Mouse (Mus musculus) neural tube, embryonic 12.5 days (tissue): Measurements from ENCODE around the gene Tdp1. TPM values are rescaled to one million over a fixed set of nuclear protein-coding genes. Genes with fewer than 3 reads are reported as not detected.

Experiments
- ATAC-seq: fragments of 200-750 bp; cut with Nextera tagmentation; 2 replicates; pipeline ENCODE4 v1.8.0; 2017; ENCODE audit warnings: low read depth, mild to moderate bottlenecking, moderate TSS enrichment, moderate library complexity; ENCODE audit not compliant: low FRiP score
- H3K27ac ChIP-seq: fragments of 300-500 bp; sonication (generic); 2 replicates; pipeline ENCODE4 v1.5.1; 2016
- H3K27me3 ChIP-seq: fragments of 300-500 bp; sonication (generic); replicated peaks from 2 replicates; pipeline ENCODE4 v1.6.1; 2016; ENCODE audit warnings: mild to moderate bottlenecking
- H3K36me3 ChIP-seq: fragments of 300-500 bp; sonication (generic); 2 replicates; pipeline ENCODE4 v1.6.1; 2016; ENCODE audit warnings: mild to moderate bottlenecking
- H3K4me1 ChIP-seq: fragments of 300-500 bp; sonication (generic); 2 replicates; pipeline ENCODE4 v1.6.1; 2016
- H3K4me2 ChIP-seq: fragments of 300-500 bp; sonication (generic); replicated peaks from 2 replicates; pipeline ENCODE4 v1.6.1; 2016; ENCODE audit warnings: mild to moderate bottlenecking
- H3K4me3 ChIP-seq: fragments of 300-500 bp; sonication (generic); 2 replicates; pipeline ENCODE4 v1.5.1; 2016
- H3K9ac ChIP-seq: fragments of 300-500 bp; sonication (generic); 2 replicates; pipeline ENCODE4 v1.6.1; 2016; ENCODE audit warnings: mild to moderate bottlenecking
- H3K9me3 ChIP-seq: fragments of 300-500 bp; sonication (generic); 2 replicates; pipeline ENCODE4 v1.6.1; 2016; ENCODE audit warnings: mild to moderate bottlenecking
- WGBS: fragments of 180-500 bp; shearing (Covaris S2); methylation state at CpG from one replicate; pipeline ENCODE4 v1.1.7; 2016; 5-methylcytosine and 5-hydroxymethylcytosine counted together
- polyA plus RNA-seq: library from polyadenylated mRNA; unstranded; fragments of >200 nt; fragmentation: Nextera tagmentation; extraction: Ambion mirVana; gene quantifications from 2 replicates; pipeline ENCODE4 v1.2.1, GENCODE M21; 2016

Gene Tdp1
- 57.9 and 62.2 TPM in 2 replicates for polyA plus RNA-seq

DNA sequence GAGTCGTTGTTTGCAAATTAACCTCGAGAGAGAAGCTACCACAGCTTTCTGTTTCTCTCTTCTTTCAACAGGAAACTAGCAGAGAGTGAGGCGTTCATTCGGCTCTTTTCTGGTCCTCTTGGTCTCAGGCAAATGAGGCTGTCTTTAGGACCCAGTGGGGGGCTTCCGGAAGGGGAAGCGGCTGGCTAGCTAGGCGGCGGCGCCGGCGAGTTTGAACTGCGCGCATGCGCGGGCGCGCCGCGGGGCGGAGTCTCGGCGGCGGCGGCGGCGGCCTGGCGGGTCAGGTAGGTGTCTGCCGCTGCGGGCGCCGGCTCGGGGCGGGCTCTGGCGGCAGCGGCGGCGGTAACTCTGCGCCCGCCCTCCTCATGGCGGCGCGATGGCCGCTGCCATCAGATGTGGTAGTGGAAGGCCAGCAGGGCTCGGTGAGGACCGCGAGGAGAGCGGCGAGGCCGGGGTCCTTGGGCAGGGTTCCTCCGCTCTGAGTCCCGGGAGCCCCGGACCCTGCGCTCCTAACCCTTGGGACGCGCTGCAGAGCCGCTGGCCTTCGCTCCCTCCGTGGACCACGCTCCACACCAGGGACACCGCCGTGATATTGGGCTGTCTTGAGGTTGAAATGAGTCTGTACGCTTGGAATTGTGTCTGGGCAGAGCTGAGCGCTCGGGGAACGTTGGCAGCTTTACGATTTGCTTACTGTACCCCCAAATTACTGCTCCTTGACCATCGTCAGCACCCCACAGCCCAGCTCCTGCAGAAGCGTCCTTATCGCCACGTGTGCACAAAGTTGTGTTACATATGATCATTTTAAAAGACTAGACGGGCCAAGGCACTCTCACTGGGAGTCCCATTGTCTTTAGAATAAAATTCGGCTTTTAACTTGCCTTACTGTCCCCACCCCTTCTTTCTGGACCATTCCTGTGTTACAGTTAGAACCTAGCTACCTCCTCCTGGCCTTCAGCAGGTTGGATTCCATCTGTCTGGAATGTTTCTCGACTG, at the start of gene Tdp1, which contains the start of gene Efcab11:
Gene Tdp1, plus strand, starts transcription at position 249 of the 993 bp plus-strand sequence.
Gene Efcab11, minus strand, starts transcription at position 171 of the 993 bp plus-strand sequence.
- H3K27me3 ChIP-seq = no peaks in the 10 kb centered on the region
- WGBS = under 1% methylated on average over 73 of the region's 73 CpGs
- peak; percentile 79 for ATAC-seq

DNA sequence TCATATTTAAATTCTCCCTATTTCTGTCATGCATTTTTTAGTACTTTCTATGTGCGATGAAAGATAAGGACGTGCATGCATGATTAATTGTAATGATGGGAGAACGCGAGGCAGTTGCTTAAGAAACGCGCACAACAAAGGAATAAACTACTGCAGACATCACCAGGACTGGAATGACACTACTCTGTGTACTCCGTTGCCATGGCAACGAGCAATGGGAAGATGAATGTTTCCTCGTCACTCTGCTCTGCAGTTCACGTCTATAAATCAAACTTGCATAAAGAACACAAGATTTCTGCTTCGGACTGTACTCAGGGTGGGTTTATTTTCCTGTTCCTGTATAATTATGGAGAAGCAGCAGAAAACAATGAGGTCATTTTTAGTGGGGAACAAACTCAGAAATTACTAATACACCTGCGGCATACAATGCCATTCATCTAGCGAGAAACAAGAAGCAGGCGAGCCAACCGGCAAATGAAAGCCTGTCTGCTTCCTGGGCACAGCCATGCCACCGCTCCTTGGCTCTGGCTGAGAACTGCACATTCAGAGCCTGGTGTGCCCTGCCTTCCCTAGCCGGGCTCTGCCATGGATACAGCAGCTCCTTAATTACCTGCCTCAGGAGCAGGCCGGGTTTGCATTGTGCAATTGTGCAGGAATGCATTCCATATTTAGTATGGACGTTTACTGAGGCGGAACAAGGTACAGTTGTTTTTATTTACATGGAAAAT, 47.7 kb upstream of the Tdp1 start:
- WGBS = 41% methylated on average over 20 of the region's 20 CpGs
- H3K9ac ChIP-seq = no peak overlapping the region
- no peaks in the 10 kb centered on the region for H3K9me3 ChIP-seq
- no peaks in the 10 kb centered on the region for H3K27me3 ChIP-seq
- peak overlapping the region; percentile 41 for H3K4me2 ChIP-seq
- no peak overlapping the region for H3K4me3 ChIP-seq
- H3K4me1 ChIP-seq = peaks cover 23% of the 10 kb centered on the region
- H3K27ac ChIP-seq = no peak overlapping the region
- peak; percentile 84 for ATAC-seq
- H3K36me3 ChIP-seq = no peaks in the 10 kb centered on the region

More for the DNA sequence above, at the start of gene Tdp1, which contains the start of gene Efcab11:
- Histone ChIP-seq H3K4me1 (peaks cover 20% of the 10 kb centered on the region), H3K36me3 (peaks cover 4% of the 10 kb centered on the region; the same call in 1 of the 2 replicates), H3K27ac (no peak within 1 kb of the TSS; the same call in 1 of the 2 replicates), H3K9ac (peak within 1 kb of the TSS; percentile 88), H3K9me3 (no peaks in the 10 kb centered on the region), H3K4me2 (peak within 1 kb of the TSS; percentile 86), H3K4me3 (peak within 1 kb of the TSS; percentile 80)

GRCm38 (mm10) chr12:99837528-99837927, 46.8 kb upstream of the Tdp1 start:
- Histone ChIP-seq H3K36me3 (no peaks in the 10 kb centered on the region), H3K4me1 (peaks cover 23% of the 10 kb centered on the region), H3K27ac (no peak overlapping the region), H3K9me3 (no peaks in the 10 kb centered on the region), H3K27me3 (no peaks in the 10 kb centered on the region), H3K9ac (no peak overlapping the region), H3K4me2 (no peak overlapping the region), H3K4me3 (no peak overlapping the region)
- ATAC-seq = no peak
- WGBS = 85% methylated on average over 5 of the region's 5 CpGs

GRCm38 (mm10) chr12:99838109-99838508, 46.2 kb upstream of the Tdp1 start:
- WGBS = 62% methylated on average over 11 of the region's 11 CpGs
- Histone ChIP-seq H3K4me1 (peaks cover 23% of the 10 kb centered on the region), H3K36me3 (no peaks in the 10 kb centered on the region), H3K27me3 (no peaks in the 10 kb centered on the region), H3K9me3 (no peaks in the 10 kb centered on the region), H3K27ac (no peak overlapping the region), H3K9ac (no peak overlapping the region), H3K4me2 (no peak overlapping the region), H3K4me3 (no peak overlapping the region)
- no peak for ATAC-seq

DNA sequence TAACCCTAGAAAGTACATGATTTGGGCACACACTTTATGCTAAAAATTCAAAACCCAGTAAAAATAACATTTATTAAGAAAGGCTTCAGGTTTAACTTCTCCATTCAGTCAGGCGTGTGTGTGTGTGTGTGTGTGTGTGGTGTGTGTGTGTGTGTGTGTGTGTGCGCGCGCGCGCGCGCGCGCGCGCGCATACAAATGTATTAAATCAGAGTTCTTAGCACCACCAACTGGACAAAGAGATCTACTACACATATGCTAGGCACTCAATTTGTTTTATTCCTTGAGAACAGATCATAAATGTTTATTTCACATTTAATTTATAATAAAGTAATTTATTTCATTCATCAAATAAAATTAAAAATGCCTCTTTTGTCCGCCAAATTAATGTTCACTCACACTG, 45.6 kb upstream of the Tdp1 start:
- WGBS = 82% methylated on average over 14 of the region's 14 CpGs
- Histone ChIP-seq H3K4me2 (no peak overlapping the region), H3K36me3 (no peaks in the 10 kb centered on the region), H3K4me1 (peaks cover 23% of the 10 kb centered on the region), H3K9ac (no peak overlapping the region), H3K27ac (no peak overlapping the region), H3K4me3 (no peak overlapping the region), H3K9me3 (no peaks in the 10 kb centered on the region), H3K27me3 (no peaks in the 10 kb centered on the region)
- no peak for ATAC-seq

GRCm38 (mm10) chr12:99844951-99845350, 39.4 kb upstream of the Tdp1 start:
- WGBS = 90% methylated on average over 8 of the region's 8 CpGs
- no peak overlapping the region for H3K4me3 ChIP-seq

GRCm38 (mm10) chr12:99849996-99850395, 34.3 kb upstream of the Tdp1 start:
- H3K4me1 ChIP-seq = 0 out of 2 replicates have a peak, but pooled peaks cover 5% of the 10 kb centered on the region
- H3K4me3 ChIP-seq = no peak overlapping the region
- H3K9ac ChIP-seq = no peak overlapping the region
- ATAC-seq = no peak
- H3K27ac ChIP-seq = no peak overlapping the region
- 87% methylated on average over 2 of the region's 2 CpGs for WGBS
- no peak overlapping the region for H3K4me2 ChIP-seq
- H3K27me3 ChIP-seq = no peaks in the 10 kb centered on the region
- no peaks in the 10 kb centered on the region for H3K9me3 ChIP-seq
- no peaks in the 10 kb centered on the region for H3K36me3 ChIP-seq

More at GRCm38 (mm10) chr12:99844951-99845350, 39.4 kb upstream of the Tdp1 start:
- Histone ChIP-seq H3K9me3 (no peaks in the 10 kb centered on the region), H3K27ac (no peak overlapping the region), H3K4me2 (no peak overlapping the region), H3K4me1 (0 out of 2 replicates have a peak, but pooled peaks cover 2% of the 10 kb centered on the region), H3K27me3 (no peaks in the 10 kb centered on the region), H3K36me3 (no peaks in the 10 kb centered on the region), H3K9ac (no peak overlapping the region)
- ATAC-seq = no peak

DNA sequence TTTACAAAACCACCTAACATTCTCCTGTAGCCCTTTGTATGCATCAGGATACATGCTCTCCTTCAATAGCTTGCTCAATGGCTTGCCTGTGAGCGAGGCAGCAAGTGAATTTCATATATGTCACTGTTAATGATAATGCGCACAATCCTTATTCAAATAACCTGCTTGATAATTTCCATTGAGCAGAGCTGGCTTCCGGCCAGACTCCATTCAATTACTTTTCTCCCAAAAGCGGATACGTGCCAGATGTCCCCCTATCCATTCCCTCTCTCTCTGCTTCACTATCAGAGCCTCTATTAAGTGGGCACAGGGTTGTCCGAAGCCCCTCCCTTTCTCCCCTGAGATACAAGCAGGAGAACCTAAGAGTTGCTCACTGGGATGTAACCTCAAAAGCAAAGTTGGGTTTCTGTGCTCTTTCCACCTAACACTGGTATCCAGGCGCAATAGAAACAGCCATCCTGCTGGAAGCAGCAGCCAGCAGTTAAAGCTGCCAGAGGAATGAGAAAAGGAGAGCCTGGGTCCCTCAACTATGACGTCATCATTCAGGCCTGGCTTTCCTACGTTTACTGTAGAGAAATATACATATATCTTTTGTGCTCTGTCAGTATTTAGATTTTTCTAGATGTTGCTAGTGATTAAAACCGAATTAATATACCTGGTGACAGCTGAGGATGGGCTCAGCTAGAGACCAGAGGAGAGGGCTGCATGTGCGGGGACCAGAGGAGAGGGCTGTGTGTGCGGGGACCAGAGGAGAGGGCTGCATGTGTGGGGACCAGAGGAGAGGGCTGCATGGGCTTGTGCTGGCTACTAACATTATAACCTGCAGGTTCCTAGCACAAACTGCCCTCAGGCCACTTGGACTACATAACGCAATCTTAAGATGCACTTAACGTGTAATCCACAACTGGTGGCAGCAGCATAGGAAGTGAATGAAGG, 30.7 kb upstream of the Tdp1 start:
- H3K4me1 ChIP-seq = peaks cover 5% of the 10 kb centered on the region; the same call in 1 of the 2 replicates
- H3K27ac ChIP-seq = no peak overlapping the region
- H3K27me3 ChIP-seq = no peaks in the 10 kb centered on the region
- no peak overlapping the region for H3K4me3 ChIP-seq
- no peak overlapping the region for H3K4me2 ChIP-seq
- no peaks in the 10 kb centered on the region for H3K36me3 ChIP-seq
- H3K9me3 ChIP-seq = no peaks in the 10 kb centered on the region
- no peak overlapping the region for H3K9ac ChIP-seq
- WGBS = 76% methylated on average over 14 of the region's 14 CpGs
- ATAC-seq = 0 out of 2 replicates have a peak, but pooled peaks have one; percentile 37

- no peaks in the 10 kb centered on the region for H3K9me3 ChIP-seq
- no peak overlapping the region for H3K9ac ChIP-seq
- no peaks in the 10 kb centered on the region for H3K36me3 ChIP-seq
- H3K27ac ChIP-seq = no peak overlapping the region
- H3K4me2 ChIP-seq = no peak overlapping the region
- no peak for ATAC-seq
- WGBS = 72% methylated on average over 9 of the region's 9 CpGs
- no peak overlapping the region for H3K4me3 ChIP-seq
- peaks cover 5% of the 10 kb centered on the region; the same call in 1 of the 2 replicates for H3K4me1 ChIP-seq
- H3K27me3 ChIP-seq = no peaks in the 10 kb centered on the region
Measured at GRCm38 (mm10) chr12:99856011-99856410, 28.3 kb upstream of the Tdp1 start.

DNA sequence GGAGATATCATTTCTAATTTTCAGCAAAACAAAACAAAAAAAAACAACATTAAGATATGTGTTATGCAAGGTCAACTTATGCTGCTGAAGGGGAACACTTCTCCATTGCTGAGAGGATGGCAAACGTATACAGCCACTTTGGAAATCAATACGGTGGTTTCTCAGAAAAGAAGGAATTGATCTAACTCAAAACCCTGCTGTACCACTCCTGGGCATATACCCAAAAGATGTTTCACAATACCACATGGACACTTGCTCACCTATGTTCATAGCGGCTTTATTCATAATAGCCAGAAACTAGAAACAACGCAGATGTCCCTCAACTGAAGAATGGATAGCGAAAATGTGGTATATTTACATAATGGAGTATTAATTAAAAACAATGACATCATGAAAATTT, 25.7 kb upstream of the Tdp1 start:
- Histone ChIP-seq H3K36me3 (no peaks in the 10 kb centered on the region), H3K9ac (no peak overlapping the region), H3K27me3 (no peaks in the 10 kb centered on the region), H3K9me3 (no peaks in the 10 kb centered on the region), H3K4me1 (no peaks in the 10 kb centered on the region; the same call in 1 of the 2 replicates), H3K27ac (no peak overlapping the region), H3K4me2 (no peak overlapping the region), H3K4me3 (no peak overlapping the region)
- WGBS = 92% methylated on average over 5 of the region's 5 CpGs
- ATAC-seq = no peak

DNA sequence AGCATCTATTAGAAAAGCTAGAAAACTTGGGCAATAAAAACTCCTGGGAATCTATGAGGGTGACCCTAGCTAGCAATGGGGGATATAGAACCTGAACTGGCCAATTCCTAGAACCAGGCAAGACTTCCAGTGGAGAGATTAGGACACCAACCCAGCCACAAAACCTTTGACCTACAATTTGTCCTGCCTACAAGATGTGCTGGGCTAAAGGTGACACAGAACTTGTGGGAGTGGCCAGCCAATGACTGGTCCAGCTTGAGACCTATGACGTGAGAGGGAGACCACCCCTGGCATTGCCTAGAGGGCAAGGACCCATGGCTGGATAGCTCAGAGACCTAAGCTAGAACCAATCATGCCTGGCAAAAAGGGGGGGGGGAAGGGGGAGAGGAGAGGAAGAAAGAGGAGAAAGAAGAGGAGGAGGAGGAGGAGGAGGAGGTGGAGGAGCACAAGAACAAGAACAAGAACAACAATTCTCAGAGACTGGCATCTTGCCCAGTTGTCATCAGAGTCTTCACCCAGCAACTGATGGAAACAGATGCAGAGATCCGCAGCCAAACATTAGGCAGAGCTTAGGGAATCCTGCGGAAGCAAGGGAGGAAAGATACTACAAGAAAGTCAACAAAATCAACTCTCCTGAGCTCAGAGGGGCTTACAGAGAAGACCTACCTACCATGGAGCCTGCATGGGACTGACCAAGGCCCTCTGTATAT, 24.8 kb upstream of the Tdp1 start:
- no peaks in the 10 kb centered on the region for H3K27me3 ChIP-seq
- no peak overlapping the region for H3K27ac ChIP-seq
- no peak for ATAC-seq
- H3K9ac ChIP-seq = no peak overlapping the region
- no peak overlapping the region for H3K4me2 ChIP-seq
- no peaks in the 10 kb centered on the region for H3K9me3 ChIP-seq
- no peak overlapping the region for H3K4me3 ChIP-seq
- no peaks in the 10 kb centered on the region for H3K36me3 ChIP-seq
- H3K4me1 ChIP-seq = no peaks in the 10 kb centered on the region; the same call in 1 of the 2 replicates
- 86% methylated on average over 3 of the region's 3 CpGs for WGBS
